Mouse (Mus musculus): Measurements from ENCODE around the gene Gm29797.

The Gm29797 gene

GRCm38 (mm10) chr2:181673501-181673900, 16.7 kb downstream of the Gm29797 start:
- DNase-seq (ENCODE audit: low spot score), result no peak

GRCm38 (mm10) chr2:181674934-181675333, 18.1 kb downstream of the Gm29797 start:
- no peak for DNase-seq (ENCODE audit: low spot score)

- DNase-seq (ENCODE audit: low spot score), result no peak
Measured at GRCm38 (mm10) chr2:181675454-181675853, 18.6 kb downstream of the Gm29797 start.

- no peak for DNase-seq (ENCODE audit: low spot score)
Measured at GRCm38 (mm10) chr2:181676424-181676823, 19.6 kb downstream of the Gm29797 start.

GRCm38 (mm10) chr2:181677096-181677754, 20.4 kb downstream of the Gm29797 start:
- no peak for DNase-seq (ENCODE audit: low spot score)

GRCm38 (mm10) chr2:181677755-181678098, 20.9 kb downstream of the Gm29797 start:
- no peak for DNase-seq (ENCODE audit: low spot score)

- peak; percentile 79 for DNase-seq (ENCODE audit: low spot score)
Measured at GRCm38 (mm10) chr2:181678780-181679179, 21.9 kb downstream of the Gm29797 start.

GRCm38 (mm10) chr2:181679951-181680715, 23.3 kb downstream of the Gm29797 start, which contains the start of gene Tcea2:
Gene Tcea2, plus strand, starts transcription at chr2:181680310.
- DNase-seq (ENCODE audit: low spot score), result peak; percentile 57

GRCm38 (mm10) chr2:181680716-181681117, 23.9 kb downstream of the Gm29797 start:
- DNase-seq (ENCODE audit: low spot score), result no peak

- DNase-seq (ENCODE audit: low spot score), result no peak
Measured at GRCm38 (mm10) chr2:181681978-181682377, 25.1 kb downstream of the Gm29797 start.

GRCm38 (mm10) chr2:181683381-181683780, 26.5 kb downstream of the Gm29797 start:
- DNase-seq (ENCODE audit: low spot score), result no peak

GRCm38 (mm10) chr2:181684713-181685112, 27.9 kb downstream of the Gm29797 start:
- DNase-seq (ENCODE audit: low spot score), result no peak

GRCm38 (mm10) chr2:181685686-181686085, 28.9 kb downstream of the Gm29797 start:
- DNase-seq (ENCODE audit: low spot score), result no peak

GRCm38 (mm10) chr2:181687586-181687985, 30.8 kb downstream of the Gm29797 start:
- DNase-seq (ENCODE audit: low spot score), result no peak

- no peak for DNase-seq (ENCODE audit: low spot score)
Measured at GRCm38 (mm10) chr2:181689466-181690160, 32.8 kb downstream of the Gm29797 start.

- DNase-seq (ENCODE audit: low spot score), result no peak
Measured at GRCm38 (mm10) chr2:181691083-181691482, 34.2 kb downstream of the Gm29797 start.

- DNase-seq (ENCODE audit: low spot score), result peak; percentile 40
Measured at GRCm38 (mm10) chr2:181691571-181691970, 34.7 kb downstream of the Gm29797 start.

GRCm38 (mm10) chr2:181692304-181692703, 35.5 kb downstream of the Gm29797 start:
- no peak for DNase-seq (ENCODE audit: low spot score)

- DNase-seq (ENCODE audit: low spot score), result peak; percentile 87
Measured at GRCm38 (mm10) chr2:181693339-181694280, 36.8 kb downstream of the Gm29797 start, which contains the start of gene Rgs19. Gene Rgs19, minus strand, starts transcription at chr2:181693977.

- no peak for DNase-seq (ENCODE audit: low spot score)
Measured at GRCm38 (mm10) chr2:181694581-181694980, 37.7 kb downstream of the Gm29797 start.

GRCm38 (mm10) chr2:181695776-181696175, 38.9 kb downstream of the Gm29797 start:
- no peak for DNase-seq (ENCODE audit: low spot score)

All from T-cell, adult 2 months (primary cell).